Mouse (Mus musculus) ES-Bruce4 (cell line): Measurements from ENCODE around the gene Ramp2.

Experiments
- CTCF ChIP-seq: IDR thresholded peaks from one replicate; pipeline ENCODE4 v1.8.1; 2011; ENCODE audit warnings: low read depth, low read length
- POLR2A ChIP-seq: IDR thresholded peaks from one replicate; pipeline ENCODE4 v1.8.1; 2011; ENCODE audit warnings: low read length; ENCODE audit not compliant: insufficient read depth

DNA sequence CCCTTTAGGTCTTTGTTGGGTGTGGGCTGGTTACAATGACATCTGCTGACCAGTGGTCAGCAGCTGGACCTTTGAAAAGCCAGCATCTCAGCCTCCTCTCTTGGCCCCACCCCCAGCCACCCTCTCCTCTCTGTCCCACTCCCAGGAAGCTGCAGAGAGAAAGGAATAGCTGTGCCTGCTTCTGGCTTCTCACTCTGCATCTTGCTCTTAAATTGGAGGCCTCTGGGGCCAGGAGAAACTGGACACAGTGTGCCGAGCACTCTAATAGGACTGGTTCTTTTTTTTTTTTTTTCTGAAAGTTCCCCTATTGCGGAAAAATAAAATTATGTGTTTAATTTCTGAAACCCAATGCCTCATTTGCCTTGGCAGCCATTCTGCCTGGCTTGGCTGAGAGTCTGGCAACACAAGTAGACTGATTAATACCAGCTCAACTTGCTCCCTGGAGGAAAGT lies 15.7 kb upstream of the Ramp2 start:
- TF ChIP-seq CTCF (no peak), POLR2A (no peak)
